Mouse (Mus musculus): Measurements from ENCODE around the gene Ifnb1.
"Not testable (repeated sequence)": the region's sequence is repeated elsewhere in the genome, so short reads cannot be mapped to it uniquely, and the experiment has no call there.

The Ifnb1 gene

DNA sequence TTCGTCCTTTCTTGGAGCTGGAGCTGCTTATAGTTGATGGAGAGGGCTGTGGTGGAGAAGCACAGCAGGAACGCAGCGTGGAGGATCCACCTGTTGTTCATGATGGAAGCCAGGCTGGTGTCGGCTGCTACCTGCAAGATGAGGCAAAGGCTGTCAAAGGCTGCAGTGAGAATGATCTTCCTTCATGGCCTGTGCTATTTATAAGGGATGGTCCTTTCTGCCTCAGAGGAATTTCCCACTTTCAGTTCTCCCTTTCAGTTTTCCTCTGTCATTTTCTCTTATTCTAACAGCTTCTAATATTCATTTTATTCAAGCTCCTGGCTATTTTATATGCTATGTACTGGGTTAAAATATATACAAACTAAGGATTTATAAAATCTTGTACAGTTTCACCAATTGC is at the start of gene Ifnb1:
TSS of gene Ifnb1 (minus strand) at position 101 of the 400 bp plus-strand sequence.
- no peak for DNase-seq (ENCODE audit: low spot score in 2 of 2)

DNA sequence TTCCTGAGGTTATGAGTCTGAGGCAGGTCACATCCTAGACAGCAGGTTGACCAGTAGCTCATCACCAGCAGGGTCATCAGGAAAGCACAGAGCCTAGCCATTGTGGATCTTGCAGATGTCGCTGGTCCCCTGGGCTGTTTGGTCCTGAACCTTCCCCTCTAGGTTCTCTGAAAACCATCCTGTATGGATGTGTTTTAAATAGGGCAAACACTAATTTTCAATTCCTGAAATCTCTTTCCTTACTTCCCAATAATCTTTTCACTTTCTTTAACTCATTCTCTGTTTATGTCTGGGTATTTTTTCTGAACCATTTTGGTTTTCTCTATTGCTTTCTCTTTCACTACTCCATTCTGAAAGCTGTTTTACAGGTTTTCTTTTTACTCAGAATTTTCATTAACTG is 49.1 kb upstream of the Ifnb1 start, which contains the start of gene Ifna14:
TSS of gene Ifna14 (minus strand) at position 101 of the 400 bp plus-strand sequence.
- DNase-seq (ENCODE audit: low spot score in 2 of 2), result no peak

DNA sequence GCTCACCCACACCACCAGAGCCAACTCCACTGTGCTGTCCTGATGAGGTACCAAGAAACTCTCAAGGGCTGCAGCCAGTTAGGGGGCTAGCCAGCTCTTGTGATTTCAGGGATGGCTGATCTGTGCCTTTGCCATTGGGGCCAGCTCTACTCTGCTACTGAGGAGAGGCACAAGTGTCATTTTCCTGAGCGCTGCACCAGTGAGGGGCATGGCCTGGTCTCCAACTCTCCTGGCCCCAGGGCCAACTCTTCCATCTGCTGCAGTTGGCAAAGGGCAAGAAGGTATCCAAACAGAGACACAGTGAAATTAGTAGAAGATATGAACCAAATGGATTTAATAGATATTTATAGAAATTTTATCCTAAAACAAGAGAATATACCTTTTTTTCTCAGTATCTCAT is 39.2 kb upstream of the Ifnb1 start:
- no peak for DNase-seq (ENCODE audit: low spot score in 2 of 2)

DNA sequence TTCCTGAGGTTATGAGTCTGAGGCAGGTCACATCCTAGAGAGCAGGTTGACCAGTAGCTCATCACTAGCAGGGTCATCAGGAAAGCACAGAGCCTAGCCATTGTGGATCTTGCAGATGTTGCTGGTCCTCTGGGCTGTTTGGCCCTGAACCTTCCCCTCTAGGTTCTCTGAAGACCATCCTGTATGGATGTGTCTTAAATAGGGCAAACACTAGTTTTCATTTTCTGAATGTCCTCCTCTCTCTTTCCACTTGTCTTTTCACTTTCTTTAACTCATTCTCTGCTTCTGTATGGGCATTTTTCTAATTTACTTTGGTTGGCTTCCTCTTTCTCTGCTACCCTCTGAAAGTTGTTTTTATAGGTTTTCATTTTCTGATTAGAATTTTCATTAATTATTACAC is 35.6 kb upstream of the Ifnb1 start, which contains the start of gene Ifna15:
TSS of gene Ifna15 (minus strand) at position 101 of the 400 bp plus-strand sequence.
- DNase-seq (ENCODE audit: low spot score in 2 of 2), result not testable (repeated sequence)

DNA sequence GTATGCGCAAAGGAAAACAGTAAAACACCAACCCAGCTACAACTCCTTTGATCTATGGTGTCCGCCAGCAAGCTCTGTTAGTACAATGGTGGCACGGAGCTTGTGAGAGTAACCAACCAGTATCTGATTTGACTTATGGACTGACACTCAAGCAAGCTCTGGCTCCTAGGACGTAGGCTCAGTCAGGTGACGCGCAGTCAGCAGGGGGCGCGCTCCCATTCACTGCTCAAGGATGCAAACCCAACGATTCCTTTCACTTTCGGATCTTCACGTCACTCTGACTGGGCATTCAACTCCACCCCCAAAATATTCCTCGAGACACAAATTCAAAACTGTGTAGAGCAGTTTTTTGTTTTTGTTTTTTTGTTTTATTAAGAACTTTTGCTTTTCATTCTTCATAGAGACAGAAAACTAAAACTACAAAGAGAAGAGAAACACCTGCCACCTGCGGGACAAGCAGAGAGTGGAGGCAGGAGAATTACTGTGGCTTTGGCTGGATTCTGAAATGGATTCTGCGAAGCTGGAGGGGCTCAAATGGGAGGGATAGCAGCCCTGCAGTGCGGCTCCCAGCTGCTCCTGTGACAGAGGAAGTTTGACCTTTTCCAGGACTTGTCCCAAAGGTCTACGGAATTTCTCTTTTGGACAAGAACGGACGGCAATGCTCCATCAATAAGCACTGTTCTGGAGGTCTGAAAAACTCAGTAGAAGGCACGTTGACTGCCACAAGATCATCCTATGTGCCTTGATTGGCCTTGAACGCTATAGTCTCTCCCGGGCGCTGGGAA is 27.8 kb upstream of the Ifnb1 start:
- peak in 1 of 2 experiments; percentile 66 for DNase-seq (ENCODE audit: low spot score in 2 of 2)

DNA sequence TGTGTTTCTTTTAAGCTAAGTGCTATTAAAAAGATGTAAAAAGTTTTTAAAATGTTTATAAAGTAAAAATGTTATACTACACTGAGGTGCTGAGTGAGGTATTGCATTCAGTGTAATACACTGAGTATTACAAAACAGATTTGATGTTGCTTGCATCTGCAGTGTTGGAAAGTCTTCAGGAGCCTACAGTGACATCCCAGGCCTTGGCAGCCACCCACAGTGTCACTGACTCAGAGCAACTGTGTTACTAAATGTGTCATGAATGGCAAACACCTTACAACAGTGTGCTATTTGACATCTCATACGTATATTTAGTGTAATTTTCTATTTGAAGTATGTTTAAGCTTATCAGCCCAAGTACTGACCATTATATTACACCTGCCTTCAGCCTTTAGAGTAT is 25.4 kb upstream of the Ifnb1 start:
- DNase-seq (ENCODE audit: low spot score in 2 of 2), result no peak

DNA sequence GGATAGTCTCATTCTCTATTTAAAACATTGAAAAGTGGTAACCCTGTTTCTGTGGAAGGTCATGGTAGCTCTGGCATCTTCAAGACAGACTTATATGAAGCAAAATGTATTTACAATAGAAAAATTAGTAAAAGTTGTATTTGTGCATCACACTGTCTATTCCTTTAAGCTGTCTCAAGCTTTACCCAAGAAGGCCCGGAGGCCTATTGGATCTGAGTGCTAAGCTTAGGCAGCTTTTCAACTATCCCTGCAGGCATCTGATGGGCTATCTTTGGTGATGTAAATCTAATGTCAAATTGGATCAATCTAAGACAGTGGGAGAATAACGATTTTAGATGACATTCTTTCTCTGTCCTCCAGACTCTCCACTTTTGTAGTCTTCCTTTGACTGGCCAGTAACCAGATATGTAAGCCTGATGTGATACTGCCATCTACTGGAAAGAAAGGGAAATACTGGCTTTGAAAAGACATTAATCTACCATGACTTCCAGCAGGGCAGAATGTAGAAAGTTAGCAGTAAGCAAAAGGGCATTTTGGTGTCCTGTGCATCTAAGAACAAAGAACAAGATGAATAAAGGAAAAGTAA is 21.2 kb upstream of the Ifnb1 start:
- peak in 1 of 2 experiments; percentile 38 for DNase-seq (ENCODE audit: low spot score in 2 of 2)

DNA sequence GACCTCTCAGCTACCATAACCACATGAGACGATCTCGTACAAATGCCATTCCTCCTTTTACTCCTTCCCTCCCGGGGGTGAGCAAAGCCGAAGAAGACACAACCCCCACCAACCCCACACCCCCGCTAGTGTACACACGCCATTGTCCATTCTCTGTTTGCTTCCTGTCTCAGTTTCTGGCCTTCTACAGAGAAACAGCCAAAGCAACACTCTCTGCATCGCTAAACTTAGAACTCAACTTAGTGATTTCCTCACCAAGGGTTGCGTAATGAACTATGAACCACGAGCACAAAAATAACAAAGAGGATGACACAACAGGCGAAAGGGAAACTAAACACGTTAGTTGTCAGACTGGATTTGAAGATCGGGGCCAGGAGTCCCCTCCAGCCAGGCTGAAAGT is 14.8 kb upstream of the Ifnb1 start:
- no peak for DNase-seq (ENCODE audit: low spot score in 2 of 2)

DNA sequence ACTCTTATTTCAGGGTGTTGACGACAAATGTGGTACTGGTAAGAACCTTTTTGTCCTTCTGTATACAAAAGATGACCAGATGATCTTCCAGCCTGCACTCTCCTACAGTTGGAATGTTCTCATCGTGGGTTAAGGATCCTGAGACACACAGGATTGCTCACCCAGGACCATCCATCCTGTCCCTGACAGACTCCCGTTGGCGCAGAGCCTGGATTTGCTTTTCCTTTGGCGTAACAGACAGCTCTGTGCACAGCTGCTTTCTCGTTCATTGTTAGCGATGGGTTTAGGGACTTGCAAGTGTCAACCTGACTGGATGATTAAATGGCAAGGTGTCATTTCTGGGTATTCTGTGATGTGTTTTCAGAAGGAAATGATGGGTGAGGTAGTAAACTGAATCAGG is 14.1 kb upstream of the Ifnb1 start:
- DNase-seq (ENCODE audit: low spot score in 2 of 2), result no peak

DNA sequence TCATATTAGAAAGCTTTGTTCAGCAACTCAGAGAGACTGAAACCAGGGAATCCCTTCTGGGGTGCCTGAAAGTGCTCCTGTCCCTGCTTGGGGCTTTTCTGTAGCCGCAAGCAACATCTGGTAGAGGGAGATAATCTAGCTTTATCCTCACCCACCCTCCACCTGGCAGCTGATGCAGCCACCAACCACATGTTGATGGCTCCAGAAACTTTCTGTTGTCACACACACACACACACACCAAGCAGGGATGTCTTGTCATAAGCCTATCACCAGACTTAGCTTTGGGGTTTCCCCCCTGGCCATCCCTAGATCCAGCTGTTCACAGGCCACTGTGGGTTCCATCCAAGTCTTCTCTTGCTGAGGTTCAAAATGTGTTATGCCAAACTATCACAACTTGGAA is 13.2 kb upstream of the Ifnb1 start:
- DNase-seq (ENCODE audit: low spot score in 2 of 2), result no peak

DNA sequence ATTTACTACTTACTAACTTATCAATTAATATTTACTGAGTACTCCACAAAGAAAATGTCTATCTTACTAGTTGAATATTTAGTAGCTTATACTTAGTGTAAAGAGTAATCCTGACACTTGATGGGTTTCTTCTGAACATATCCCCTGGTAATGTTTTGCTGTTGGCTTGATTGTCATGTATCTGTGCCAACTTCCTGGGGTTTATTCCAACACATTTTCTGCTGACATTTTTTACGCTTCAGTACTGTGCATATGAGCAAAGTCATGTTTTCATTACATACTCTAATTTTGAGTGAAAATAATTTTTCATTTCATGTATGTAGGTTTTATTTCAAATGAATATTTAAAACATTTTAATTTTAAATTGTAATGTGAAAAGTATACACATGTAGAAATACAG is 12.3 kb upstream of the Ifnb1 start:
- DNase-seq (ENCODE audit: low spot score in 2 of 2), result no peak

DNA sequence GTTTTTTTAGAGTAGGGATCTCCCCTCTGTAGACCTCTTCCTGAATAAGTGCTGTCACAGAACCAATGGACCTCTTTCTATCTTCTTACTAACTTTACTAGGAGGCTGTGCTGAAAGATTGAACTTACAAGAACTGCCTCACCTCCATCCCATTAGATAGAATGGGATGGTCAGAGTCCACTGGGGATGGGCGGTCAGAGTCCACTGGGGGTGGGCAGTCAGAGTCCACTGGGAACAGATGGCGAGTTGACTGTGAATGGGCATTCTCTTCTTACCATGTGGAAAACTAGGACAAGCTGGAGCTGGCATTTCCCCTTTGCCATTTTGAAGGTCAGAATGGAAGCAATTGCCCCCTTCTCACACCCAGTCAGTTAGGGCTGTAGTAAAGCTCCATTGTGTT is 10.9 kb upstream of the Ifnb1 start:
- DNase-seq (ENCODE audit: low spot score in 2 of 2), result no peak

DNA sequence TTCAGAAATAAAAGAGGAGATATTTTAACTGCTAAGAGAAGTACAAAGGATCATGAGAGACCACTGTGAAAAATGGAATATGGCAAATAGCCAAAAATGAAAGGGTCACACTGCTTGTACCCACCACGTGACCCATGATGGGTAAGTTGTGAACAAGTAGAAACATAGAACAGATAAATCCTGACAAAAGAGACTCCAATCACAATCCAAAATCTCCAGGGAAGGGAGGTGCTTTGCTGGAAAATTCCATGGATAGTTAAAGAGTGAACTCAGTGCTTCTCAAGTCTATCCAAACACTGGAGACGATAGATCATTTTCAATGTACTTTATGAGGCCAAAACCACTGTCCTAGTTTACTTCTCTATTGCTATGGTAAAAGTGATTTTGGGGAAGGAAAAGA is 8.3 kb upstream of the Ifnb1 start:
- DNase-seq (ENCODE audit: low spot score in 2 of 2), result no peak

DNA sequence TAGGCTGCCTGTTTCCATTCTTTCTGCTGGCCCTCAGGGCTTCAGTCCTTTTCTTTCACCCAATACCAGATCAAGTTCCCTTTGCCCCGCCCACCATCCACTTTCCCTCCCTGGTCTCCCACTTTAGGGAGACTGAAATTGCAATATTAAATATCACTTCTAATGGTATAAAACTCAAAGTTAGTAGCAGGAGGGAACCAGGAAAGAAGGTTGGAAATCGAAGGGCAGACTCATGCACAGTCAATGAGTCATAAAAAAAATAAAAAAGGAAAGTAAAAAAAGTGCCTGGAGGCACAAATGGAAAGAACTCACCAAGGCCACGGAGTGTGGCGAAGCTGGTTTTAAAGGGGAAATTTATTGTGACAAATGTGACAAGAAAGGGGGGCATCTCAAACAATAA is 7.7 kb upstream of the Ifnb1 start:
- DNase-seq (ENCODE audit: low spot score in 2 of 2), result no peak

DNA sequence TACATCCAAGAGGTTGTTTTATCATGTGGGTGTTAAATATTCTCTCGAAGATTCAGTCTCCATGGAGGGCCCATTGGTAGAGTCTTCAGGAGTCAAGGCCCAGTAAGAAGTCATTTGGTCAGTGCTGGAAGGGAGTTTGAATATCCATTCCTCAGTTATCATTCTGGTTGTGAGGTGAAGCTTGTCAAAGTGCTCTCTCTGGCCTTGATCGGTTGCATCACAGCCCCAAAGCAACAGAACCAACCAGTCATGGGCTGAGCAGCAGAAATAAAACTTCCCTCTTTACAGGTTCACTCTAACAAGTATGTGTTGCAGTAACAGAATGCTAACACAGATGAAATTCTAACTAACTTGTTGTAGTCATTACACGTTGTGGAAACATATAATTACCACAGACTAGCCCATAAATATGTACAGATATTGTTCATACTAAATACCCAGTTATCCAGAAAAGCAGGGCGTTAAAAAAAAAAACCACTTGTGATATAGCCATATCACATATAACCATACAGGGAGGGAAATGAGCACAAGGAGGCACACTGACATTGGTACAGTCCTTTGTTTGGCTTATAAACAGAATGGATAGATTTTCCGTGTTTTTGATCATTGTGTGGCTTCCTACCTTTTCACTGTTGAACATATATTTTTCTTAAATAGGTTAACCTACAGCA is 3.9 kb upstream of the Ifnb1 start:
- no peak for DNase-seq (ENCODE audit: low spot score in 2 of 2)

DNA sequence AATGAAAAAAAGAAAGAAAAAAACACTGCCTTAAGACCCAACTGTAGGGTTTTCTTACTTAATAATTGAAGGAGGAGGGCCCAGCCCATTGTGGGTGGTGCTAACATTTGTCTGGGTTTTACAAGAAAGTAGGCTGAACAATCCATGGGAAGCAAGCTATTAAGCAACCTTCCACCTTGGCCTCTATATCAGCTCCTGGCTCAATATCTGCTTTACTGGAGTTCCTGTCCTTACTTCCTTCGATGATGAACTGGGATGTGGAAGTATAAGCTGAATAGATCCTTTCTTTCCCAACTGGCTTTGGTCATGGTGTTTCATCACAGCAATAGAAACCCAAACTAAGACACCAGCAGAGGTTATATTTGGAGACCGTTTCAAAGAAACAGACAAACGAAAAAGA is 2.8 kb upstream of the Ifnb1 start:
- no peak for DNase-seq (ENCODE audit: low spot score in 2 of 2)

DNA sequence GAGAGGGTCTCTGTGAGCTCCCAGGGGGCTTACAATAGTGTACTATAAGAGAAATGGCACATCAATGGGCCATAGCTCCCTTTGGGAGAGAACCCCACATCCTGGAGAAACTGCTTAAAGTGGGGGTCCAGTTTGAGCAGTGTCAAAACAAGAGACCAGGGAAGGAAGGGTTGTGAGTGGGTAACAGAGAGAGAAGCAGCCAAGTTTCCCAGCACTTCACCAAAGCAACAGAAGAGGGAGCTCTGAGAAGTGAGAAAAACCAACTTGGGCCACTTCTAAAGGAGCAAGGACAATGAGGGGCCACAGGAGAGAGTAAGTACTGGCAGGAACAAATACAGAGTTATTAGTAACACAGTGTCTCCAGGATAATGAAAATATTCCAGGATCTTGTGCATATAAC is 667 bp upstream of the Ifnb1 start:
- DNase-seq (ENCODE audit: low spot score in 2 of 2), result no peak

DNA sequence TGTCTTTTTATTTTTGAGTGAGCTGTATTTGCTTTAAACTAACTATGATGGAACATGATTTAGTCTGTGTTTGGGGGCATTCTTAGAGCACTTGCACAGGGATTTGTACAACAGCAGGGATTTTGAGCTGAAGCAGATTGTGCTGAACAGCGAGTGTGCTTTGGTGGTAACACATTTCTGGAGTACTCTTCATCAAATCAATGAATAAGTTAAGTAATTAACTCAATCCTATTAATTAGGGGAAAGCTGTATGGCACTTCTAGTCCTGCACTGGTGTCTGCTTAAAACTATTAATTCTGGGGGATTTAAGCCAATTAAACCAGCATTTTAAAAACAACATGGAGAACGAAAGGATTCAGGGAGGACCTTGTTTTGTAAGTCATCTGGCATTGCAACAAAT is 4.6 kb downstream of the Ifnb1 start:
- DNase-seq (ENCODE audit: low spot score in 2 of 2), result no peak

DNA sequence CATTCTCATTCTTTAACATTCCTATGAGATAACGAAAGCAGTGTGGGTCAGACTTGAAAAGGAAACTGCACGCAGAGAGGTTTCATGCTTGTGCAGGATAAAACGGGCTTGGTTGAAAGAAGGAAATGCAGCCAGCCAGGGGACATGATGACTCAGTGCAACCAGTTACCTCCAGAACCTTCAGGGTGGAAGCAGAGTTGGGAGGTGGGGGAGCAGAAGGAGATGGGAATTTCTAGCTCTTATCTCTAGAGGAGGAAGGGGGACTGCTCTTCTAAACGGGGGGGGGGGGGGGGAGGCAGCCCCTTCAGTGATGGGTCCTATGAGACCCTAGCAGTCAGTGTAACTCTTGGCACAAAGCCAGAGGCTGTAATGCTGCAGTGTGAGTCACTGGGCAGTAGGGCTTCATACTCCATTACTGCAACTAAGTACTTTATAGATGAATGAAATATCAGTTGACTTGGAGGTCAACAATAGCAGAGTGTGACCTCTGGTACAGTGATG is 6.8 kb downstream of the Ifnb1 start:
- DNase-seq (ENCODE audit: low spot score in 2 of 2), result peak in 1 of 2 experiments; percentile 15

DNA sequence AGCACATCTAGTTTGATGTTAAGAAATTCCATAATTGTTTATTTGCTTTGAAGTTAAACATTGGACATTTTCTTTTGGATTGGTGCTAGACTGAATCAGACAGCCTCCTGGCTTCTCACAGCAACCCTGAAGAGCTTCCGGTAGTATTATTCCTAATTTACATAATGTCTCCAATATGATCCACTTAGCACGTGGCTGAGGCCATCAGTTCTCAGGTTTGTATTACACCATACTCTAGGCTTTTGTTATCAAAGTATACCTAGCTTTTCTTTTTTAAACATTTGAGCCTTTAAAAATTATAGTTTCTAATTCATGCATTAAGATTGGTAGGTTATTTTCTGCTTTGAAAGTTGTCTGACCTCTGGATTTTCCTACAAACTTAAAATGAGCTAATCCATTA is 7.3 kb downstream of the Ifnb1 start:
- no peak for DNase-seq (ENCODE audit: low spot score in 2 of 2)

DNA sequence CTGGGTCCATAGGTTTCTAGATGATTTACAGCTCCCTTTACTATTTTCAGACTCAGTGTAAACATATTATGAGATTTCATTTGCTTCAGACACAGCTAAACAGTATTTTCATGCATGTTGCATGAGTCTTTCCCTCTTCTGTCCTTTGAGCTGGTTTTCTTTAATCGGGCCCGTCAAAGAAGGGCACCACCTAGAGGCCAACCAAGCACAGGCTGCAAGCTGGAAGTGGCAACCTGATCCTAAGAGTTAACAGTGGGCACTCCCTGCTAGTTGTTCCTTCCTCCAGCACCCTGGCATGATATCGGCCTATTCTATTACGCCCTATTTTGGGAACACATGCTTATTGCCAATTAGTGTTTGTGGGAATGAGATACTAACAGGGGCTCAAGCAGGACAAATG is 8.2 kb downstream of the Ifnb1 start:
- DNase-seq (ENCODE audit: low spot score in 2 of 2), result peak in 1 of 2 experiments; percentile 37

DNA sequence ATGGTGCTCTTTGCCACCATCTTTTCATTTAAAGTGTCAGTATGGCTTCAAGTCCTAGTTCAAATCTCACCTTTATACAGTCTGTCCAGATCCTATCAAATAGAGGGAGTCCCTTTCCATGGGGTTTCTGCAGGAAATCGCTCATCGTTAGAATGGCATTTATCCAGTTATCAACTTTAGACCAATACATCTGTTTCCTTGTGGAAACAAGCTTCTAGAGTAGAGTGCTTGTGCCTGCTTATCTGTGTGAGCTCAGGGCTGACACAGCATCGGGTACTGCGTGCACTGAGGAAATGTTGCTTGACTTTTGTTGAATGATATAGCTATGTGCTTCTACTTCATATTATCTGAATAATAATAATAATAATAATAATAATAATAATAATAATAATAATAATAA is 8.8 kb downstream of the Ifnb1 start:
- no peak for DNase-seq (ENCODE audit: low spot score in 2 of 2)

DNA sequence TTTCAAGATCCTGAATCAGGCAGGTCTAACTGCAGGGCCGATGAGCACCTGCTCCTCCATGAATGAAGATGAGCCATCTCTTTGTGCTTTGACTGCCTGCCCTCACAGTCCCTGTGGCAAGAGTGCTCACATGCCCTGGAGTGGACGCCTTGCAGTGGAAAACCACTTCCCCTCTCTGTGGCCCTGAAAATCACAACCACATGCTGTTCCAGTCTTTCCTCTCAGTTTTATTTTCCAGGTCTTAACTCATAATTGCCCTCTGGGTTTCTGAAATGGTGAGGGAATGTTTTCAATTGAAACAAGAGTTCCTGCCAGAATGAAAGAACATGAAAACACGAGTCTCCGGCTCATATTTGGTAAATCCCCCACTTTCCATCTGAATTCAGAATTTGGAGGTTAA is 18.8 kb downstream of the Ifnb1 start:
- no peak for DNase-seq (ENCODE audit: low spot score in 2 of 2)

Measured in left cerebral cortex, adult 9 months (tissue).